Mouse (Mus musculus): Measurements from ENCODE around the gene Cited4.

The Cited4 gene

DNA sequence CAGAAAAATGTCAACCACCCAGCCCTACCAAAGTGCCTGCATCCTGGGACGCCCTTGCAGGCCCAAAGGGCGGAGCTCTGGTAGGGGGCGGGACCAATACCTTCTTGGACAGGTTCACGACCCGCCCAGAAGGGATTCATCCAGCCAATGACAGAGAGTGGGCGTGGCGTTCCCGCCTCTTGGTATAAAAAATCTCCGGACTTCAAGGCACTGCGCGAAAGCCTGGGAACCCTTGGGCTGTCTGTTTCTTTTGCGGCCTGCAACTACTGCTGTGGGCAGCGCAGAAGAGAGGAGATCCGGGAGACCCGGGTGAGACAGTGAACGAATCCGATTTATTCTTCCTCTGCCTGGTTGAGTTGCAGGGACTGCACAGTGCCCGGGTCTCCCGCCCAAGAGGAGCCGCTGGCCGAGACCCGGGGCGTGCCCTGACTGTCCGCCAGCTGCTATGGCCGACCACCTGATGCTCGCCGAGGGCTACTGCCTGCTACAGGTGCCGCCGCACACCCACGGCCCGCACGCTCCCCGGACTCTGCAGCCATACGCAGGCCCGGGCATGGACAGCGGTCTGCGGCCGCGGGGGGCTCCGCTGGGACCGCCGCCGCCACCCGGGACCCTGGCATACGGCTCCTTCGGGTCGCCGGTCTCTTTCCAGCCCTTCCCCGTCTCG, at the start of gene Cited4:
Gene Cited4 (plus strand): TSS at position 215 of the 667 bp plus-strand sequence.
- in situ Hi-C loops (cut with MboI, MseI): no loop called here

- in situ Hi-C loops (cut with MboI, MseI): no loop called here
These were observed 38.6 kb upstream of the Cited4 start for GRCm38 (mm10) chr4:120627728-120628127.

GRCm38 (mm10) chr4:120630218-120630931, 36.0 kb upstream of the Cited4 start:
- in situ Hi-C loops (cut with MboI, MseI): no loop called here

GRCm38 (mm10) chr4:120631828-120632227, 34.5 kb upstream of the Cited4 start:
- in situ Hi-C loops (cut with MboI, MseI): no loop called here

GRCm38 (mm10) chr4:120635351-120635750, 31.0 kb upstream of the Cited4 start:
- in situ Hi-C loops (cut with MboI, MseI): no loop called here

- in situ Hi-C loops (cut with MboI, MseI): loop anchor here (10.0 kb wide), 1 partner anchor 1427 kb away; the partner anchor contains the start of gene Tmem269
These were observed 24.4 kb upstream of the Cited4 start for GRCm38 (mm10) chr4:120641946-120642345.

DNA sequence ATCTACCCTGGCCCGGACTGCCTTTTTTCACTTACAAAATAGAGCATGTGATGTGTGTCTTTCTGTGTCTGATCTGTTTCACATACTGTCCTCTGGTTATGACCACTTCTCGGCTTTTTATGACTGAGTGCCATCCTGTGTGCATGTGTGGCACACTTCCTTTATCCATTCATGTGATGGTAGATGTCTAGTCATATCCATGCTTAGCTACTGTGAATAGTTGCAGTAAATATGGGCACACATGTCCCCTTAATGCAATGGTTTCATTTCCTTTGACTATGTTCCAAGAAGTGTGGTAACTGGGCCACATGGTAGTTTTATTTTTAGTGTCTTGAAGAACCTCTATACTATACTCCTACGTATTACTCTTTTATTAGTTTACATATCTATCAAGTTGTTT, 22.5 kb upstream of the Cited4 start:
- in situ Hi-C loops (cut with MboI, MseI): loop anchor here (10.0 kb wide), 1 partner anchor 1429 kb away; the partner anchor contains the start of gene Tmem269

- in situ Hi-C loops (cut with MboI, MseI): loop anchor here (10.0 kb wide), 1 partner anchor 1435 kb away; the partner anchor contains the start of gene Tmem269
These were observed 16.8 kb upstream of the Cited4 start for GRCm38 (mm10) chr4:120649369-120650207.

DNA sequence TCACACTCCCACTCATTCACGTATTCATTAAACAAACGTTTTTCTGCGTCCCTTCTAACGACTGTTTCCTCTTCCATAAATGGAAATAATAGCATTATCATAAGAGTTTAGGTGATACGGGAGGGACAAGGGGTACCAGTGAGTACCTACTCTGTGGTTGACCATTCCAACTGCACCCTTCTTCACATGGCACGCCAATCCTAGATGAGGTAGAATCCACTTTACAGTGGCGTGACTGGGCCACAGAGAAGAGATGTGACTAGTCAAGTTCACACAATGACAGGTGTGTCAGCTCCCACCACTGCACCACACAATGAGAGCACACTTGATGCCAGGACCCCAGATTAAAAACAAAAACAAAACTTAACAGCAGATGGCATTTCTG, 16.2 kb upstream of the Cited4 start:
- in situ Hi-C loops (cut with MboI, MseI): no loop called here

DNA sequence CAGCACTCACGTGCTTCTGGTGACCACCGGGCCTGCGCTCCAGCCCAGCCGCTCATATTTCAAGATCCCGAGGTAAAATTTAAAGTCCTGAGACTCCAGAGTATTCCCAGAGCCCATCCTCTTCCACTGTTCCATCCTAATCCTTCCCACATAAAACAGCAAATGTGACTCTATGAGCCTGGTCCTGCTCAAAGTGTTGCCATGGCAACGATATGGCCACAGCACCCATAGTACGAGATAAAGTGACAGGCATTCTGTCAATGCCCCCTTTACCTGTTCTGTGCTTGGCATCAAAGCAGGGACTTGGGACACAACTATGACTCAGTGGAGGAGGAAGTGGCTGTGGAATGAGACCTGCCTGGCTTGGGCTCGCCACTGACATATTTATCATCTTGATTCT, 10.5 kb upstream of the Cited4 start:
- in situ Hi-C loops (cut with MboI, MseI): no loop called here

DNA sequence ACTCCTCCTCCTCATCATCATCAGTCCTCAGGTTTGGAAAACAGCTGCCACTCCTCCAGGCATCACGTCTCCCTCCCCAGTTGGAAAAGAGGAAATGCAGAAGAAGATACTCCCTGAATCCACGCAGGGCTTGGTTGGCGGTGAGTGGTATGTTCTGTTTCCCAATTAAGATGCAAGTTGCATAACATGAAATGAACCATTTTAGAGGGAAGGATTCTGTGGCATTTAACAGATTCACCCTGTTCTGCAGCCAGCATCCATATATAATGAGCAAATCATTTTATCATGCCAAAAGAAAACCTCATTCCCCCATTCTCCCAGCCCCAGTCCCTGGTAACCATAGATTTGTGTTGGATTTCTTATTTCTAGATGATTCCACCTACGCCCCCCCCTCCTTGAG, 5.9 kb upstream of the Cited4 start:
- in situ Hi-C loops (cut with MboI, MseI): no loop called here

- in situ Hi-C loops (cut with MboI, MseI): no loop called here
These were observed 1.8 kb upstream of the Cited4 start for GRCm38 (mm10) chr4:120664601-120665000.

DNA sequence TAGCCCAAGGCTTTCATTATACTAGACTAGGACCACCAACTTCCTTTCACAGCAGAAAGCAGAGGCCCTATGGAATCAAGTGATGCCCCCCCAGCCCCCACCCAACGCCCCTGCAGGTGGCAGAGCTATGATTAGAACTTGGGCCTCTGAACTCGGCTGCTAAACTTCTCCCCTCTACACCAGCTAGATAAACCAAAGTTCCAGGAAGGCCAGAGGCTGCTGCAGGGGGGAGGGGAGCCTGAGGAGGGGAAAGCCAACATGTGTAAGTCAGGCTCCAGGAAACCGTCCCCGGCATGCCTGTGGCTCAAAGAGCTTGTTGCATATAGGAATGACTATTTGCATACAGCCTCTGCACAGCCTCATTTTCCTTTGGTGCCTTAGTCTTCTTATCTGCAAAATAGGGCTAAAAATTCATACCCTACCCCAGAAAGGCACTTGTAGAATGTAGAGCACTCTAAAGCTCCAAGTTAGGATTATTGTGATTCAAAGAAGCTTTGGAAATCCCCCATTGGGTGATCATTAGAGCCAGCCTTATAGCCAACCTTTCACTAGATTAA, 1.1 kb upstream of the Cited4 start:
- in situ Hi-C loops (cut with MboI, MseI): no loop called here

- in situ Hi-C loops (cut with MboI, MseI): no loop called here
These were observed 590 bp upstream of the Cited4 start for GRCm38 (mm10) chr4:120665782-120666181.

GRCm38 (mm10) chr4:120667045-120667501, 701 bp downstream of the Cited4 start:
- in situ Hi-C loops (cut with MboI, MseI): no loop called here

- in situ Hi-C loops (cut with MboI, MseI): no loop called here
These were observed 1.2 kb downstream of the Cited4 start for GRCm38 (mm10) chr4:120667555-120667954.

DNA sequence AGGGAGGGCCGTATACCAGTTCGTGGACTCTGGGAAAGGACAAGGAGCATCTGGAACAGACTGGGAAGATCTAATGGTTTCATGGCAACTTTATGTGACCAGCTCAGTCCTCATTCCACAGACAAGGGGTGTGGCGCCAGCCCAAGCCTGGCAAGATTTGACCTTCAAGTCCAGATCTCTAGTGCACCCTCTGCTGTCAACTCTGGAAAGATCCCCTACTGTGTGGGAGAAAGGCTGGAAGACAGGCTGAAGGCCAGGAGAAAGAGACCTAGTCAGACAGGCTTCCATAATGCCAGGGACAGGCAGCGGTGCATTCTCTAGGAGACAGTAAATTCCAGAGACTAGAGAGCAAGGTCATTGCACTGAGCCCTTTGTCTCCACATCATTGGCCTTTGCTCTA, 2.2 kb downstream of the Cited4 start:
- in situ Hi-C loops (cut with MboI, MseI): no loop called here

DNA sequence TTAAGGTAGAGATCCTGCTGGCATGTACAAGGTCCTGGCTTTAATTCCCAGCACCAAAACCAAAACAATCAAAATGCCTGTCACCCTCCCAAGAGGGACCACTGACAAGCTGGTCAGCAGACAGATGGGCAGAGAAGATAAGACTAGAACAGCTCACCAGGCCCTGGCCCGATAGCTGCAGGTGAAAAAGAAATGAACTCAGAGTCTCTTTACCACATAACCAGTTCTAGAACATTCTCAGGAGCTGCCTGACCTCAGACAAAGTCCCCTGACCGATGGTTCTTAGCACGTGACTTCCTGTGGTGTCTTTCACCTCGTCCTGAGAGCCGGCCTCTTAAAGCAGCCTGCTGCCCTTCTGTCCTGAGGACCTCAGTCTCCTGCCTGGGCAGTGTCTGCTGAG, 3.2 kb downstream of the Cited4 start:
- in situ Hi-C loops (cut with MboI, MseI): no loop called here

GRCm38 (mm10) chr4:120671046-120671445, 4.7 kb downstream of the Cited4 start:
- in situ Hi-C loops (cut with MboI, MseI): no loop called here

DNA sequence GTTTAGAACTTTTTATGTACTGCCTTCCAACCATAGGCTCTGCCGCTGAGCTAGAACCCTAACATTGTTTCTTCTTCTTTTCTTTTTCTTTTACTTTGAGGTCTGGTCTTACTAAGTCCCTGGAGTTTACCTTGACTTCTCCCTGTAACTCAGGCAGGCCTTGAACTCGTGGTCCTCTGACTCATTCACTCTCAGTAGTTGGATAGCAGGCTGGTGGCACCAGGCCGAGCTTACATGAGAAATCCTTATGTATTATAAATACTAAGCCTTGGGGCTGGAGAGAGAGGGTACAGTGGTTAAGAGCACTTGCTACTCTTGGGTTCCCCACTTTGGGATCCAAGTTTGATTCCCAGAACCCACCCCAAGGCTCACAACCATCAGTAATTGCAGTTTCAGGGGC, 7.2 kb downstream of the Cited4 start:
- in situ Hi-C loops (cut with MboI, MseI): no loop called here

GRCm38 (mm10) chr4:120674775-120675451, 8.5 kb downstream of the Cited4 start:
- in situ Hi-C loops (cut with MboI, MseI): no loop called here

All from T-helper 2 cell (primary cell).